Mouse (Mus musculus): Measurements from ENCODE around the gene Ripor2. TPM values are rescaled to one million over a fixed set of nuclear protein-coding genes. Genes with fewer than 3 reads are reported as not detected.
"Not testable (repeated sequence)": the region's sequence is repeated elsewhere in the genome, so short reads cannot be mapped to it uniquely, and the experiment has no call there.

Gene Ripor2
- polyA plus RNA-seq, 1 experiment from 2014 or later, result 3.7 TPM

DNA sequence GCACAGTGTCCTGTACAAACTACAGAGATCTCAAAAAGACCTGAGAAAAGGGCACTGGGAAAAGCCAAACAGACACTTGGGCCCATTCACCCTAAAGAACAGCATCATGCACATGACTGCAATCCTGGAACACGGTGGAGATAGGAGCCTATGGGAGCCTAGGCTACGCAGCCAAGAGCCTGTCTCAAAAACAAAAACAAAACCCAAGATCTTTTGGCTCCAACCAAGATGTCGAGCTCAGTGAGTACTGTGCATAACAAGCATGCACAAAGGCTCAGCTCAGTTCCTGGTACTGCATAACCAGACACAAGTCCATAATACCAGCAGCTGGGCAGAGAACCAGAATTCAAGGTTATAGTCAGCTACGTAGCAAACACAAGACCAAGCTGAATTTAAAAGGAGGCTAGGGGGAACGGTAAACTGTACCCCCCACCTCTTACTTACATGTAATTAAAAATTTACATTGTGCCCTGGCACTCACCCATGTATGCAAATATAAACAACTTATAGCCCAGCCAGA is 178.4 kb downstream of the Ripor2 start:
- H3K27ac ChIP-seq (ENCODE audit: low read depth), result peak overlapping the region; percentile 96
- TF ChIP-seq CTCF (IDR thresholded peaks at IDR 0.05; ENCODE audit: low read depth) (no peak), EP300 (IDR thresholded peaks at IDR 0.05; ENCODE audit: low read depth) (no peak)

DNA sequence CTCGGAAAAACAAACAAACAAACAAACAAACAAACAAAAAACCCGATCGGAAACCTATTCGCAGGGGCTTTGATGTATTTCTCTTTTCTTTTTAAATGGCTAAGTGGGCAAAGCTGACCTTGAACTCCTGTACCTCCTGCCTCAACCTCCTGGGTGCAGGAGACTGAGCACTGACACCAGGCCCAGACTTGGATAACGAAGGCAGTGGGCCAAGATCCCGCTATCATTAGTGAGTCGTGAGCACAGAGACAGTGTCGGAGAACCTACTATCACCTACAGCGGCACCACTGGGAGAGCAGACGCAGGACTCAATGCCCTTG is 179.1 kb downstream of the Ripor2 start:
- ATAC-seq, result no peak
- WGBS (ENCODE audit: insufficient replicate concordance), result 5% methylated on average over 10 of the region's 10 CpGs
- H3K36me3 ChIP-seq (replicated peaks; ENCODE audit: insufficient read depth, low read length), result peaks cover 31% of the 10 kb centered on the region

More for the DNA sequence above, 178.4 kb downstream of the Ripor2 start:
- 59% methylated on average over 5 of the region's 5 CpGs for WGBS (ENCODE audit: insufficient replicate concordance)
- ATAC-seq (no peak), DNase-seq (no peak)
- Histone ChIP-seq H3K4me1 (ENCODE audit: insufficient read depth) (peaks cover 19% of the 10 kb centered on the region), H3K4me2 (ENCODE audit: low read depth, low read length) (peak overlapping the region; percentile 82), H3K9ac (replicated peaks) (peak overlapping the region; percentile 87), H3K9me3 (ENCODE audit: low read length) (no peaks in the 10 kb centered on the region), H3K4me3 (ENCODE audit: low read depth, low read length) (peak overlapping the region; percentile 76), H3K27me3 (ENCODE audit: insufficient read depth, low read length) (no peaks in the 10 kb centered on the region), H3K36me3 (replicated peaks; ENCODE audit: insufficient read depth, low read length) (peaks cover 36% of the 10 kb centered on the region)

GRCm38 (mm10) chr13:24761403-24762227 is 179.6 kb downstream of the Ripor2 start, which contains the start of gene Gmnn:
TSS of gene Gmnn (minus strand) at chr13:24761923.
- WGBS (ENCODE audit: insufficient replicate concordance), result 2% methylated on average over 74 of the region's 79 CpGs
- H3K27me3 ChIP-seq (ENCODE audit: insufficient read depth, low read length), result no peaks in the 10 kb centered on the region

More for the DNA sequence above, 179.1 kb downstream of the Ripor2 start:
- peaks cover 19% of the 10 kb centered on the region for H3K4me1 ChIP-seq (ENCODE audit: insufficient read depth)
- DNase-seq, result no peak
- H3K9ac ChIP-seq (replicated peaks), result peak overlapping the region; percentile 87
- no peaks in the 10 kb centered on the region for H3K27me3 ChIP-seq (ENCODE audit: insufficient read depth, low read length)
- 0 out of 2 replicates have a peak, but pooled peaks have one; percentile 6 for TF ChIP-seq CTCF (IDR thresholded peaks at IDR 0.05; ENCODE audit: low read depth)
- no peak for TF ChIP-seq EP300 (IDR thresholded peaks at IDR 0.05; ENCODE audit: low read depth)
- H3K4me3 ChIP-seq (ENCODE audit: low read depth, low read length), result peak overlapping the region; percentile 76
- no peaks in the 10 kb centered on the region for H3K9me3 ChIP-seq (ENCODE audit: low read length)
- peak overlapping the region; percentile 96 for H3K27ac ChIP-seq (ENCODE audit: low read depth)
- peak overlapping the region; percentile 82 for H3K4me2 ChIP-seq (ENCODE audit: low read depth, low read length)

GRCm38 (mm10) chr13:24762254-24762653 is 180.3 kb downstream of the Ripor2 start:
- peak overlapping the region; percentile 87 for H3K9ac ChIP-seq (replicated peaks)
- 20% methylated on average over 4 of the region's 4 CpGs for WGBS (ENCODE audit: insufficient replicate concordance)

More at GRCm38 (mm10) chr13:24761403-24762227, 179.6 kb downstream of the Ripor2 start, which contains the start of gene Gmnn:
- no peaks in the 10 kb centered on the region for H3K9me3 ChIP-seq (ENCODE audit: low read length)
- peak within 1 kb of the TSS; percentile 76 for H3K4me3 ChIP-seq (ENCODE audit: low read depth, low read length)
- H3K4me2 ChIP-seq (ENCODE audit: low read depth, low read length), result peak within 1 kb of the TSS; percentile 82
- H3K27ac ChIP-seq (ENCODE audit: low read depth), result peak within 1 kb of the TSS; percentile 96
- peaks cover 19% of the 10 kb centered on the region for H3K4me1 ChIP-seq (ENCODE audit: insufficient read depth)
- H3K36me3 ChIP-seq (replicated peaks; ENCODE audit: insufficient read depth, low read length), result peaks cover 26% of the 10 kb centered on the region
- TF ChIP-seq EP300 (IDR thresholded peaks at IDR 0.05; ENCODE audit: low read depth) (no peak), CTCF (IDR thresholded peaks at IDR 0.05; ENCODE audit: low read depth) (no peak; the same call in 1 of the 2 replicates)
- DNase-seq (peak; percentile 96), ATAC-seq (peak; percentile 98)
- peak within 1 kb of the TSS; percentile 87 for H3K9ac ChIP-seq (replicated peaks)

DNA sequence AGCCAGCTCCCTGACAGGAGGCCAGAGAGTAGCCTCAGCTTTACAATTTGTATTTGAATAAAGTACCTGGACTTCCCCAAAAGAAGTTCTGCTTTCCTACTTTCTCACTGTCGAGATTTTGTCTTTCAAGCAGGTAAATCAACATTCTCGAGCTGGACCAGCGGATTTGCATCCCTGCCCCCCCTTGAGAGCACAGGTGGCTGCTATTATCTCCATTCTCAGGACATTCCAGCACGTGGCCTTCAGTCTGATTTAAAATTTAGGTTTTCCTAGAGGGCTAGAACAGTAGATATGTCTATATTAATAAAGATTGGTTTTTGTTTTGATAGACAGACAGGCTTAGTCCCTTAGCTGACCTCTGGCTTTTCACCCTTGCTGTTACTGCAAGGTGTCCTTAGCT is 185.8 kb downstream of the Ripor2 start:
- DNase-seq; H3K27ac ChIP-seq (ENCODE audit: low read depth); H3K9ac ChIP-seq (replicated peaks); ATAC-seq; H3K27me3 ChIP-seq (ENCODE audit: insufficient read depth, low read length); H3K4me2 ChIP-seq (ENCODE audit: low read depth, low read length); H3K9me3 ChIP-seq (ENCODE audit: low read length); H3K4me1 ChIP-seq (ENCODE audit: insufficient read depth); H3K36me3 ChIP-seq (replicated peaks; ENCODE audit: insufficient read depth, low read length); H3K4me3 ChIP-seq (ENCODE audit: low read depth, low read length): not testable (repeated sequence)
- 73% methylated on average over 4 of the region's 4 CpGs for WGBS (ENCODE audit: insufficient replicate concordance)

More at GRCm38 (mm10) chr13:24762254-24762653, 180.3 kb downstream of the Ripor2 start:
- Histone ChIP-seq H3K9me3 (ENCODE audit: low read length) (no peaks in the 10 kb centered on the region), H3K27me3 (ENCODE audit: insufficient read depth, low read length) (no peaks in the 10 kb centered on the region), H3K36me3 (replicated peaks; ENCODE audit: insufficient read depth, low read length) (peaks cover 19% of the 10 kb centered on the region), H3K27ac (ENCODE audit: low read depth) (peak overlapping the region; percentile 96), H3K4me2 (ENCODE audit: low read depth, low read length) (peak overlapping the region; percentile 82), H3K4me3 (ENCODE audit: low read depth, low read length) (peak overlapping the region; percentile 76), H3K4me1 (ENCODE audit: insufficient read depth) (peaks cover 19% of the 10 kb centered on the region)
- no peak for DNase-seq
- no peak for TF ChIP-seq EP300 (IDR thresholded peaks at IDR 0.05; ENCODE audit: low read depth)
- no peak for TF ChIP-seq CTCF (IDR thresholded peaks at IDR 0.05; ENCODE audit: low read depth)
- no peak for ATAC-seq

DNA sequence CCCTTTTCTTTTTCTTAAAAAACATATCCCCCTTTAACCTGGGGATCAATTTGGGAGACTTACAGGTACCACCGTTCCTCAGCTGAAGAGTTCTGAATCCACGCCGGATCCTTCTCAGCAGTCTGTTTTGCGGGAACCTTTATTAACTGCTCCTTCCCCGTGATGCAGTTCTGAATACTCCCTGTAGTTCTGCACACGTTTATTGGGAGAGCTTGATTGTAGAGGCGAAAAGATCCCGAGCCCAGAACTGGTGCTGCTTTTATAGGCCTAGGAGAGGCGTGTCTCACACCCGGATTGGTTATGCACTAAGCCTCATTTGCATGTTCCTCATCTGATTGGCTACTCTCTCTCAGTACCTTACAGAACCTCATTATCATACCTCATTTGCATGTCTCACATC is 189.5 kb downstream of the Ripor2 start:
- not testable (repeated sequence) for DNase-seq; H3K4me3 ChIP-seq (ENCODE audit: low read depth, low read length); H3K36me3 ChIP-seq (replicated peaks; ENCODE audit: insufficient read depth, low read length); H3K9ac ChIP-seq (replicated peaks); H3K27me3 ChIP-seq (ENCODE audit: insufficient read depth, low read length); H3K4me2 ChIP-seq (ENCODE audit: low read depth, low read length); H3K9me3 ChIP-seq (ENCODE audit: low read length); H3K4me1 ChIP-seq (ENCODE audit: insufficient read depth); ATAC-seq; H3K27ac ChIP-seq (ENCODE audit: low read depth)
- WGBS (ENCODE audit: insufficient replicate concordance), result 88% methylated on average over 10 of the region's 10 CpGs
